Mouse (Mus musculus) gastrocnemius, postnatal 25 days (tissue): ENCODE data around the gene Higd1c. TPM values are rescaled to one million over a fixed set of nuclear protein-coding genes. Genes with fewer than 3 reads are reported as not detected.
"Not testable (repeated sequence)": the region's sequence is repeated elsewhere in the genome, so short reads cannot be mapped to it uniquely, and the experiment has no call there.

Source experiments
- DNase-seq: peaks from one replicate; pipeline ENCODE4 v3.0.0; 2022
- total RNA-seq, 2 experiments: library from RNA; stranded (reverse); gene quantifications; 1 replicate in 1 of 2; 2 replicates in 1 of 2; pipeline ENCODE4 v1.2.3; 2021

The Higd1c gene
- total RNA-seq, 2 experiments from 2014 or later, result not detected

GRCm38 (mm10) chr15:100411731-100412130, 47.4 kb downstream of the Higd1c start:
- no peak for DNase-seq

DNA sequence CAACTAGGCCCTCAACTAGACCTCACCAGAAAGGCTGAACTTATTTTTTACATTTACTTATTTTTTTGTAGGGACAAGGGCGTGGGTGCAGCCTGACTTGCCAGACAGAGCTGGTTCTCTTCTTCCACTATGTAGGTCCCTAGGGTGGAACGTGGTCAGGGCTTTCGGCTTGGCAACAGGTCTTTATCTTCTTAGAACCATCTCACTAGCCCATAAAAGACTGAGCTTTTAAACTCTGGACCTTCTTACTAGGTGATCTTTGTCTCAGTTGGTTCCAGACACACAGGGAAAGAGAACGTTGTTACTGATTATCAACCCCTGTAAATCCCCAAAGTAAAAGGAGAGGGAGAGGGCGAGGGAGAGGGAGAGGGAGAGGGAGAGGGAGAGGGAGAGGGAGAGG, 49.0 kb downstream of the Higd1c start:
- no peak for DNase-seq

GRCm38 (mm10) chr15:100414011-100414410, 49.7 kb downstream of the Higd1c start:
- peak; percentile 64 for DNase-seq

GRCm38 (mm10) chr15:100414942-100415341, 50.6 kb downstream of the Higd1c start:
- DNase-seq, result no peak

- no peak for DNase-seq
Observed at GRCm38 (mm10) chr15:100415684-100416083, 51.3 kb downstream of the Higd1c start.

- no peak for DNase-seq
Observed at GRCm38 (mm10) chr15:100417854-100418450, 53.6 kb downstream of the Higd1c start.

DNA sequence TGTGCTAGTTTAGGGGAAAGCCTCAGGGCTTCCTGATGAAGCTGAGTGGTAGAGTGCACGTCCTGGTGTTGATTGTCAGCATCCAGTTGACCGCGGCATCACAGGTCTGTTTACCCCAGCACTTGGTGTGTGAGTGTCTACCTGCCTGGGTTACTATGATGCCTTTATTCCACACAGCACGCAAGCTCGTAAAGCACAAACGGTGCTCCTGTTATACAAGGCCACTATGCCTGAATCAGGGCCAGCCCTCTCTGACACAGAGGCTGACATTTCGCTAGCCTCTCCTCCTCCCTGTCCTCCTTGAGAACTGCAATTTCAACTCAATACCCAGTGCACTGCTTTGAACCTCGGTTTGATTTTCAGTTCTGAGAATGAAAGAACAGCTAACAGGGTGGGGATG, 55.0 kb downstream of the Higd1c start:
- DNase-seq, result peak; percentile 21

DNA sequence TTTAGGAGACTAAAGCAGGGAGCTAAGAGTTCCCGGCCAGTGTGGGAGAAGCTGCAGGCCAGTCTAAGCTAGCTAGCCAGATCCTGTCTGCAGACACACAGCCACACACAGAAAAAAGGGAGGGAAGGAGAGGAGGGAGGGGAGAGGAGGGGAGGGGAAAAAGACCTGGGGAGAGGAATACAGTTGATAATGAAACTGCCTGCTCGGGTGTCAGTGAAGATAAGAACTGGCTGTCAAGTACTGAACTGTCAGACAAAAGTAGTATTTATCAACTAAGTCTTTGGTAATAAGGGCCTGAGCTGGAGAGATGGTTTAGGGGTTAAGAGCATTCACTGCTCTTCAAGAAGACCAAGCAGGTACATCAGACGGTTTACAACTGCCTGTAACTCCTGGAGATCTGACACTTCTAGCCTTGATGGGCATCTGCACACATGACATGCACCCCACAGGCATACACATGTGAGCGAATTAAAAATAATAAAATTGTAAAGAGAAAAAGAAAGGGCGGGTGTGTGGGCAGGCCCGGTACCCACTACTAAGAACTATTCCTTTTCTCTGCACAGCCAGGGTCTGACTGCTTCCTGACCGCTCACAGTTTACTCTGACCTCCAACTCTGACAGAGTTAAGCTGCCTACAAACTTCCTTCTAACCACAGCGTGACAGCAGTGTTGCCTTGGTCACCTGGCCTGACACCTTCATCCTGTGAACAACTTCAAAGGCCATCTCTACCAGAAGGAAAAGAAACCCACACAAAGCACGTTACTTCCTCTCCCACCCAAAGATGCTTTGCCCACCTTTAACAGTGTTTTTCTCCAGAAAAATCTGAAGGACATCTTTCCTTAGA, 55.8 kb downstream of the Higd1c start:
- no peak for DNase-seq

DNA sequence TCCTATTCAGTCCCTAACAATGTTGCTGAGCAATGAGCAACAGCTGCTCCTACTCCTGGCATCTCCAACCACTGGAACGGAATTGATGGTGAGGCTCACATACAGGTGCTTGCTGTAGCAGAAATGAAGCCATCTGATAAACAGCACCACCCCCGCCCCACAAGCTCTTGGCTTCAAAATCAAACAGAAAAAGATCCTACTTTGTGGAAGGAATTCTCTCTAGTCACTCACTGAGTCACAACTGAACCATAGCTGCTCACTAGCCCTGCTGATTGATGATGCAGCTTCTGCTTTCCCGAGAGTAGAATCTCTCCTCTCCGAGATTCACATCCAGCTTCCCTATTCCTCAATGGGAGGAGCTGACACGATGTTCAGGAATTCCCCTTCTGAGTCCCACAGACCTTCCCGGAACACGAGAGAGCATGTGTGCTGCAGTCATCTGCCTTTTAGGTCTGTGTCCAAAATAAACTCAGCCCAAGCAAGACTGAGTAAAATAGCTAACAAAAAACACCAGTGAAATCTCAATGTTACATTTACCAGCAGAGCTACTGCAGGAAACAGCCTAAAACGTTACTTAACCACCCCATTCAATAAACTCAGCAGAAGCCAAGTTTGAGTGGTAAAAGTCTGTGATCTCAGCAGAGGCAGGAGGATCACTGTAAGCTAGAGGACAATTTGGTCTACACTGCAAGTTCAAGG, 56.9 kb downstream of the Higd1c start:
- DNase-seq, result no peak

DNA sequence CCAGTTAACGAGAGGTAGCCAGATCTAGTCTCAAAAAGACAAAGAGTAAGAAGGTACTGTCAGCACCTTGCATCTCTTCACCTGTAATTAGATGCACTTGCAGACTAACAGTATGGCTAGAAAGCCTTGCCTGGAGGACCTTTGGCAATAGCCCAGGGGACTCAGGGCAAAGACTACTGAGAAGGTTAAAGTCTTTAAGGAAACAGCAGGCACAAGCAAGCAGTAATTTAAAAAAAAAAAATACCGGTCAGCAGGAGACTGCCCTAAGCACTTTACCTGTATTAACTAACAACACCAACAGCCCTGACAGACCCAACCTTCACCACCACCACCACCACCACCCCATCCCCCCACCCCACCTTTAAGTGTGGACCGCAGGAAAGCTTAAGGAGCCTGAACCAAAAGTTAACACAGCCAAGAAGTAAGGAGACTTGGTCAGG, 57.4 kb downstream of the Higd1c start, which contains the start of gene Gm5475:
TSS of gene Gm5475 (plus strand) at position 390 of the 440 bp plus-strand sequence.
- DNase-seq, result not testable (repeated sequence)

DNA sequence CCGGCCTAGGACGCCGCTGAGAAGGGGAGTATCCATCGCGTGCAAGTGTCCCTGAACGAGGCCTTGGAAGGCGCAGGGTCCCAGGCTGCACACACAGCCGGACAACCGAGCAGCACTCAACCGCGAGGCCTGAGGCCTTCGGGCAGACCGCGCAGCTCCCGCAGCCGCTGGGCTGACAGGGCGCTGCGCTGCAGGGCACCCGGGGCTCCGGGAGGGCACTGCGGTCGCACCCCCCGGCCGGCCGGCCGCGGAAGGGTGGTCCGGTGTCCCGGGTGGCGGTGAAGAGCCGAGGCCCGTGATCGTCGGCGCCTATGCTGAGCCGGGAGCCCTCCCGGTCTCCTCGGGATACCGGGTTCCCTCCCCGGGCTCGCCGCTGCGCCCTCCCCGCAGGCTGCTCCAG, 58.1 kb downstream of the Higd1c start:
- no peak for DNase-seq

- peak; percentile 97 for DNase-seq
Observed at GRCm38 (mm10) chr15:100422899-100423860, 58.8 kb downstream of the Higd1c start.

GRCm38 (mm10) chr15:100423916-100424315, 59.6 kb downstream of the Higd1c start:
- peak; percentile 35 for DNase-seq

DNA sequence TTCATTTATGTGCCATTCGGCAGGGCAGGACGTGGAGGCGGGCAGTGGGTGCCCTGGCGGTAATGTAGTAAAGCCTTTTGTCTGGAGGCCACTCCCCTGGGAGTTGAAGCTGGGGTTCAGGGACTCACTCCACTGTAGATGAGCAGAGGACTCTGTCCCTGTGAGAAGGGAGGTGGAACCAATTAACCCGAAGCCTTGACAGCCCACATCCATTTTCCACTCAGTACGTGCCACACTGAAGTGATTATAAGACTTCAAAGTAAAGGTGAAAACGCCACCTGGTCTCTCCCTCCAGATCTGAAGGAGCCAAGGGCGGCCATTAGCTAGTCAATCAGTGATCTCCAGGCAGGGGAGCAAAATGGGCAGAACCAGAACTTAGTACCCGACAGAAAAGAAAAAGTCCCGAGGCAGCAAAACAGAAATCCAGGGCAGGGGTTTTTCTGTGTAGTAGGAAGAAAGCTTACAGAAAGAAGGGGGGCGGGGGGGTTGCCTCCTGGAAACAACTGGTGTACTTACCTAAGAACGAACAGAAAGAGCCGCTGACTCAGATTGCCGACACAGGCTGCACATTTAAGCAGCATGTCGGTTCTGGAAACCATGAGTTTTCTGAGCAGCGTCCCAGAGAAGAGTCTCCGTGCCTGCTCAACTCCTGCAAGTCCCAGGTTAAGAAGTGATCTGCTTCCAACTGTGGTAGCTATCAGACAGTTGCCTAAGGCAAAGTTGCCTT, 60.2 kb downstream of the Higd1c start, which contains the start of gene Slc11a2:
TSS of gene Slc11a2 (minus strand) at position 677 of the 727 bp plus-strand sequence.
- no peak for DNase-seq

- DNase-seq, result no peak
Observed at GRCm38 (mm10) chr15:100428296-100428905, 64.1 kb downstream of the Higd1c start.

GRCm38 (mm10) chr15:100429959-100430565, 65.7 kb downstream of the Higd1c start:
- DNase-seq, result no peak

GRCm38 (mm10) chr15:100433234-100433633, 68.9 kb downstream of the Higd1c start:
- no peak for DNase-seq
